Mouse (Mus musculus): ENCODE results near the gene Armc12. TPM values are rescaled to one million over a fixed set of nuclear protein-coding genes. Genes with fewer than 3 reads are reported as not detected.

The Armc12 gene
- polyA plus RNA-seq, 1 experiment from 2014 or later = not detected

- Histone ChIP-seq H3K27me3 (ENCODE audit: control insufficient read depth, insufficient read depth, low read depth, low read length) (no peaks in the 10 kb centered on the region), H3K36me3 (ENCODE audit: control insufficient read depth, insufficient read depth, low read length) (no peaks in the 10 kb centered on the region), H3K27ac (ENCODE audit: low read length) (no peak overlapping the region), H3K4me2 (ENCODE audit: low read depth, low read length) (no peak overlapping the region), H3K9ac (ENCODE audit: low read length) (no peak overlapping the region), H3K4me3 (ENCODE audit: low read length) (no peak overlapping the region), H3K4me1 (replicated peaks; ENCODE audit: control insufficient read depth, insufficient read depth, low read length) (peaks cover 3% of the 10 kb centered on the region; the same call in 1 of the 2 replicates), H3K9me3 (ENCODE audit: control insufficient read depth, low read length) (no peaks in the 10 kb centered on the region)
- no peak for ATAC-seq (ENCODE audit: low read depth)
Observed at GRCm38 (mm10) chr17:28565181-28565580, 34.6 kb downstream of the Armc12 start.

GRCm38 (mm10) chr17:28567541-28567940 is 36.9 kb downstream of the Armc12 start:
- ATAC-seq (ENCODE audit: low read depth) = no peak
- no peak overlapping the region for H3K4me3 ChIP-seq (ENCODE audit: low read length)
- no peaks in the 10 kb centered on the region for H3K4me1 ChIP-seq (replicated peaks; ENCODE audit: control insufficient read depth, insufficient read depth, low read length)

GRCm38 (mm10) chr17:28571868-28572267 is 41.3 kb downstream of the Armc12 start:
- Histone ChIP-seq H3K27ac (ENCODE audit: low read length) (no peak overlapping the region), H3K36me3 (ENCODE audit: control insufficient read depth, insufficient read depth, low read length) (no peaks in the 10 kb centered on the region), H3K27me3 (ENCODE audit: control insufficient read depth, insufficient read depth, low read depth, low read length) (no peaks in the 10 kb centered on the region; the same call in 1 of the 2 replicates), H3K9me3 (ENCODE audit: control insufficient read depth, low read length) (no peaks in the 10 kb centered on the region), H3K4me3 (ENCODE audit: low read length) (no peak overlapping the region), H3K9ac (ENCODE audit: low read length) (no peak overlapping the region), H3K4me1 (replicated peaks; ENCODE audit: control insufficient read depth, insufficient read depth, low read length) (no peaks in the 10 kb centered on the region; the same call in 1 of the 2 replicates), H3K4me2 (ENCODE audit: low read depth, low read length) (no peak overlapping the region)
- ATAC-seq (ENCODE audit: low read depth) = no peak
- WGBS = 66% methylated on average over 3 of the region's 3 CpGs

More at GRCm38 (mm10) chr17:28567541-28567940, 36.9 kb downstream of the Armc12 start:
- no peak overlapping the region for H3K9ac ChIP-seq (ENCODE audit: low read length)
- H3K4me2 ChIP-seq (ENCODE audit: low read depth, low read length) = no peak overlapping the region
- no peaks in the 10 kb centered on the region for H3K27me3 ChIP-seq (ENCODE audit: control insufficient read depth, insufficient read depth, low read depth, low read length)
- no peak overlapping the region for H3K27ac ChIP-seq (ENCODE audit: low read length)
- no peaks in the 10 kb centered on the region for H3K9me3 ChIP-seq (ENCODE audit: control insufficient read depth, low read length)
- WGBS = 40% methylated on average over 3 of the region's 3 CpGs
- H3K36me3 ChIP-seq (ENCODE audit: control insufficient read depth, insufficient read depth, low read length) = no peaks in the 10 kb centered on the region

- 68% methylated on average over 7 of the region's 7 CpGs for WGBS
Observed at GRCm38 (mm10) chr17:28572521-28572920, 41.9 kb downstream of the Armc12 start.

GRCm38 (mm10) chr17:28572941-28573340 is 42.3 kb downstream of the Armc12 start:
- Histone ChIP-seq H3K27me3 (ENCODE audit: control insufficient read depth, insufficient read depth, low read depth, low read length) (no peaks in the 10 kb centered on the region; the same call in 1 of the 2 replicates), H3K27ac (ENCODE audit: low read length) (no peak overlapping the region), H3K4me1 (replicated peaks; ENCODE audit: control insufficient read depth, insufficient read depth, low read length) (no peaks in the 10 kb centered on the region; the same call in 1 of the 2 replicates), H3K4me3 (ENCODE audit: low read length) (no peak overlapping the region), H3K36me3 (ENCODE audit: control insufficient read depth, insufficient read depth, low read length) (no peaks in the 10 kb centered on the region), H3K9me3 (ENCODE audit: control insufficient read depth, low read length) (no peaks in the 10 kb centered on the region), H3K9ac (ENCODE audit: low read length) (no peak overlapping the region), H3K4me2 (ENCODE audit: low read depth, low read length) (no peak overlapping the region)
- 66% methylated on average over 6 of the region's 6 CpGs for WGBS
- ATAC-seq (ENCODE audit: low read depth) = no peak

More at GRCm38 (mm10) chr17:28572521-28572920, 41.9 kb downstream of the Armc12 start:
- Histone ChIP-seq H3K9me3 (ENCODE audit: control insufficient read depth, low read length) (no peaks in the 10 kb centered on the region), H3K4me3 (ENCODE audit: low read length) (no peak overlapping the region), H3K36me3 (ENCODE audit: control insufficient read depth, insufficient read depth, low read length) (no peaks in the 10 kb centered on the region), H3K27ac (ENCODE audit: low read length) (no peak overlapping the region), H3K9ac (ENCODE audit: low read length) (no peak overlapping the region), H3K4me2 (ENCODE audit: low read depth, low read length) (no peak overlapping the region), H3K27me3 (ENCODE audit: control insufficient read depth, insufficient read depth, low read depth, low read length) (no peaks in the 10 kb centered on the region; the same call in 1 of the 2 replicates), H3K4me1 (replicated peaks; ENCODE audit: control insufficient read depth, insufficient read depth, low read length) (no peaks in the 10 kb centered on the region; the same call in 1 of the 2 replicates)
- ATAC-seq (ENCODE audit: low read depth) = no peak

- H3K27me3 ChIP-seq (ENCODE audit: control insufficient read depth, insufficient read depth, low read depth, low read length) = no peaks in the 10 kb centered on the region; the same call in 1 of the 2 replicates
- no peaks in the 10 kb centered on the region for H3K9me3 ChIP-seq (ENCODE audit: control insufficient read depth, low read length)
- no peaks in the 10 kb centered on the region; the same call in 1 of the 2 replicates for H3K4me1 ChIP-seq (replicated peaks; ENCODE audit: control insufficient read depth, insufficient read depth, low read length)
- H3K4me3 ChIP-seq (ENCODE audit: low read length) = peak within 1 kb of the TSS; percentile 29
- WGBS = 12% methylated on average over 50 of the region's 50 CpGs
- peak; percentile 87 for ATAC-seq (ENCODE audit: low read depth)
- H3K27ac ChIP-seq (ENCODE audit: low read length) = no peak within 1 kb of the TSS
- peak within 1 kb of the TSS; percentile 45 for H3K4me2 ChIP-seq (ENCODE audit: low read depth, low read length)
- H3K36me3 ChIP-seq (ENCODE audit: control insufficient read depth, insufficient read depth, low read length) = no peaks in the 10 kb centered on the region
- no peak within 1 kb of the TSS for H3K9ac ChIP-seq (ENCODE audit: low read length)
Observed at GRCm38 (mm10) chr17:28575244-28576125, 44.9 kb downstream of the Armc12 start, which contains the start of gene Lhfpl5. Lhfpl5 (plus strand) TSS chr17:28575641.

- H3K4me3 ChIP-seq (ENCODE audit: low read length) = no peak overlapping the region
- peak; percentile 64; the same call in 1 of the 2 replicates for ATAC-seq (ENCODE audit: low read depth)
- 4% methylated on average over 9 of the region's 9 CpGs for WGBS
- no peaks in the 10 kb centered on the region for H3K36me3 ChIP-seq (ENCODE audit: control insufficient read depth, insufficient read depth, low read length)
- no peaks in the 10 kb centered on the region for H3K27me3 ChIP-seq (ENCODE audit: control insufficient read depth, insufficient read depth, low read depth, low read length)
- no peak overlapping the region for H3K4me2 ChIP-seq (ENCODE audit: low read depth, low read length)
- H3K9me3 ChIP-seq (ENCODE audit: control insufficient read depth, low read length) = no peaks in the 10 kb centered on the region
- H3K27ac ChIP-seq (ENCODE audit: low read length) = no peak overlapping the region
- H3K4me1 ChIP-seq (replicated peaks; ENCODE audit: control insufficient read depth, insufficient read depth, low read length) = no peaks in the 10 kb centered on the region; the same call in 1 of the 2 replicates
- H3K9ac ChIP-seq (ENCODE audit: low read length) = no peak overlapping the region
Observed at GRCm38 (mm10) chr17:28580396-28580795, 49.8 kb downstream of the Armc12 start.

- H3K36me3 ChIP-seq (ENCODE audit: control insufficient read depth, insufficient read depth, low read length) = no peaks in the 10 kb centered on the region
- H3K27me3 ChIP-seq (ENCODE audit: control insufficient read depth, insufficient read depth, low read depth, low read length) = no peaks in the 10 kb centered on the region
- no peaks in the 10 kb centered on the region for H3K9me3 ChIP-seq (ENCODE audit: control insufficient read depth, low read length)
- no peak overlapping the region for H3K27ac ChIP-seq (ENCODE audit: low read length)
- no peak overlapping the region for H3K4me3 ChIP-seq (ENCODE audit: low read length)
- no peak overlapping the region for H3K9ac ChIP-seq (ENCODE audit: low read length)
- H3K4me2 ChIP-seq (ENCODE audit: low read depth, low read length) = no peak overlapping the region
- ATAC-seq (ENCODE audit: low read depth) = no peak
- WGBS = 49% methylated on average over 2 of the region's 2 CpGs
- no peaks in the 10 kb centered on the region for H3K4me1 ChIP-seq (replicated peaks; ENCODE audit: control insufficient read depth, insufficient read depth, low read length)
Observed at GRCm38 (mm10) chr17:28581056-28581455, 50.5 kb downstream of the Armc12 start.

GRCm38 (mm10) chr17:28586509-28586908 is 55.9 kb downstream of the Armc12 start:
- Histone ChIP-seq H3K4me2 (ENCODE audit: low read depth, low read length) (no peak overlapping the region), H3K9ac (ENCODE audit: low read length) (no peak overlapping the region), H3K4me1 (replicated peaks; ENCODE audit: control insufficient read depth, insufficient read depth, low read length) (no peaks in the 10 kb centered on the region), H3K4me3 (ENCODE audit: low read length) (no peak overlapping the region), H3K27ac (ENCODE audit: low read length) (no peak overlapping the region), H3K27me3 (ENCODE audit: control insufficient read depth, insufficient read depth, low read depth, low read length) (no peaks in the 10 kb centered on the region), H3K36me3 (ENCODE audit: control insufficient read depth, insufficient read depth, low read length) (peaks cover 19% of the 10 kb centered on the region), H3K9me3 (ENCODE audit: control insufficient read depth, low read length) (no peaks in the 10 kb centered on the region)
- peak; percentile 49; the same call in 1 of the 2 replicates for ATAC-seq (ENCODE audit: low read depth)
- WGBS = 74% methylated on average over 3 of the region's 3 CpGs
